ENCODE assay signal across 18 mouse cellular contexts in the genomic region with DNA sequence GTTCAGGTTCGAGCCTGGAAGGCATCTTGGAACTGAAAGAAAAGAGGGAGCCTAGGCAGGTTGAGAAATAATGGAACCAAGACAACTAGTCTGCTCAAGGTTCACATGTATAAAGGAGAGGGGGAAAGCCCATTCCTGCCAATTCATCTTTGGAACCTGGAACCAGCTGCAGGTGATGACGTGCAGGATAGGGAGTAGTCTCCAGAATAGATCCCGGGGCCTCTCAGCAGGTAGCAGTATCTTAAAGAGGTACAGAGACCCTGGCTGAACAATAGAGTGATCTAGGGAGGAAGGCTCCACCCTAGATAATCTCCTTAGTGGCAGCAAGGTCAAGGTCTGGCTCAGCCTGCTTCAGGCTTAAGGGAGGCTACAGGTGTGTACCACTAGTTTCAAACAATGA. TPM values are rescaled to one million over a fixed set of nuclear protein-coding genes. Genes with fewer than 3 reads are reported as not detected.
"Had no signal": no experiment of that assay in that cellular context is flagged by ENCODE, and none has a peak within 500 bp of the region (broad histone marks: within the 10 kb centered on the region; RNA-seq: fewer than 3 reads in every experiment).

No protein-coding gene starts in this region.

RNA-seq across cellular contexts. Expression of a gene that starts 8.3 kb away (rescaled TPM):
- polyA plus RNA-seq: heart, adult 2 months; heart, embryonic 11.5 days; heart, embryonic 13.5 days; heart, embryonic 15.5 days; heart, postnatal 0 days; hindbrain, embryonic 11.5 days; hindbrain, embryonic 13.5 days; hindbrain, embryonic 15.5 days; hindbrain, postnatal 0 days; intestine, embryonic 16.5 days; kidney, embryonic 14.5 days; kidney, embryonic 16.5 days; limb, embryonic 10.5 days; limb, embryonic 12.5 days; limb, embryonic 14.5 days; liver, embryonic 12.5 days; liver, embryonic 14.5 days; liver, embryonic 16.5 days had no signal
